Mouse (Mus musculus) lung, postnatal 10 days (tissue): ENCODE measurements at regions not wholly inside any gene's neighbourhood (a gene's known extent, or its start where the extent isn't known, plus 50 kb on each side); places are given as distances from the start of the nearest gene placed in this dataset.

Source experiments
- DNase-seq: peaks from one replicate; pipeline ENCODE4 v3.0.0; 2021

GRCm38 (mm10) chr13:51930931-51931330 lies 84.5 kb downstream of the Gadd45g start:
- no peak for DNase-seq

GRCm38 (mm10) chr13:51935827-51936226 lies 89.3 kb downstream of the Gadd45g start:
- DNase-seq, result no peak

GRCm38 (mm10) chr13:51936441-51936840 lies 90.0 kb downstream of the Gadd45g start:
- DNase-seq, result no peak

- no peak for DNase-seq
Measured at GRCm38 (mm10) chr13:51937898-51938297, 91.4 kb downstream of the Gadd45g start.

GRCm38 (mm10) chr13:51939262-51939661 lies 92.8 kb downstream of the Gadd45g start:
- no peak for DNase-seq

GRCm38 (mm10) chr13:51939715-51940114 lies 93.2 kb downstream of the Gadd45g start:
- no peak for DNase-seq

- peak; percentile 91 for DNase-seq
Measured at GRCm38 (mm10) chr13:51946171-51946570, 99.7 kb downstream of the Gadd45g start.

- no peak for DNase-seq
Measured at GRCm38 (mm10) chr13:51948896-51949295, 102.4 kb downstream of the Gadd45g start.

- no peak for DNase-seq
Measured at GRCm38 (mm10) chr13:51951506-51952038, 105.1 kb downstream of the Gadd45g start.

- DNase-seq, result no peak
Measured at GRCm38 (mm10) chr13:51953084-51953483, 106.6 kb downstream of the Gadd45g start.

GRCm38 (mm10) chr13:51953569-51953968 lies 107.1 kb downstream of the Gadd45g start:
- DNase-seq, result no peak

GRCm38 (mm10) chr13:51957101-51957500 lies 110.6 kb downstream of the Gadd45g start:
- DNase-seq, result no peak

GRCm38 (mm10) chr13:51959591-51959990 lies 113.1 kb downstream of the Gadd45g start:
- DNase-seq, result no peak

GRCm38 (mm10) chr13:51960262-51960661 lies 113.8 kb downstream of the Gadd45g start:
- DNase-seq, result no peak

GRCm38 (mm10) chr13:51962191-51962611 lies 115.7 kb downstream of the Gadd45g start:
- DNase-seq, result peak; percentile 36

- no peak for DNase-seq
Measured at GRCm38 (mm10) chr13:51962676-51963075, 116.2 kb downstream of the Gadd45g start.

- no peak for DNase-seq
Measured at GRCm38 (mm10) chr13:51963966-51964365, 117.5 kb downstream of the Gadd45g start.

- peak; percentile 72 for DNase-seq
Measured at GRCm38 (mm10) chr13:51964416-51964815, 117.9 kb downstream of the Gadd45g start.

GRCm38 (mm10) chr13:51964921-51965320 lies 118.4 kb downstream of the Gadd45g start:
- DNase-seq, result no peak

- DNase-seq, result peak; percentile 42
Measured at GRCm38 (mm10) chr13:51968103-51968502, 121.6 kb downstream of the Gadd45g start.

- no peak for DNase-seq
Measured at GRCm38 (mm10) chr13:51968796-51969195, 122.3 kb downstream of the Gadd45g start.

GRCm38 (mm10) chr13:51970051-51970450 lies 123.6 kb downstream of the Gadd45g start:
- DNase-seq, result no peak

GRCm38 (mm10) chr13:51972656-51973310 lies 126.3 kb downstream of the Gadd45g start:
- no peak for DNase-seq

- no peak for DNase-seq
Measured at GRCm38 (mm10) chr13:51973461-51973860, 127.0 kb downstream of the Gadd45g start.

GRCm38 (mm10) chr13:51974101-51974500 lies 127.6 kb downstream of the Gadd45g start:
- DNase-seq, result peak; percentile 40
